Mouse (Mus musculus) embryonic stem cell, embryonic (primary cell): ENCODE data around the gene Cyp1a2.

ENCODE experiments used
- CTCF ChIA-PET, 4 experiments: fragments of 300-600 bp in 2 of 4; fragments of 350-600 bp in 2 of 4; sonication (Branson Sonifier 250); formaldehyde crosslinking; loops; one replicate each; lab custom pipeline; 2022; ENCODE audit warnings: inconsistent platforms in 2 of 4; lab: Charles Lee
- POLR2A ChIA-PET, 4 experiments: fragments of 300-600 bp in 2 of 4; fragments of 350-600 bp in 2 of 4; sonication (Branson Sonifier 250); formaldehyde crosslinking; loops; one replicate each; lab custom pipeline; 2022; ENCODE audit warnings: antibody characterized with exemption in 4 of 4, inconsistent platforms in 1 of 4; lab: Charles Lee

The Cyp1a2 gene

DNA sequence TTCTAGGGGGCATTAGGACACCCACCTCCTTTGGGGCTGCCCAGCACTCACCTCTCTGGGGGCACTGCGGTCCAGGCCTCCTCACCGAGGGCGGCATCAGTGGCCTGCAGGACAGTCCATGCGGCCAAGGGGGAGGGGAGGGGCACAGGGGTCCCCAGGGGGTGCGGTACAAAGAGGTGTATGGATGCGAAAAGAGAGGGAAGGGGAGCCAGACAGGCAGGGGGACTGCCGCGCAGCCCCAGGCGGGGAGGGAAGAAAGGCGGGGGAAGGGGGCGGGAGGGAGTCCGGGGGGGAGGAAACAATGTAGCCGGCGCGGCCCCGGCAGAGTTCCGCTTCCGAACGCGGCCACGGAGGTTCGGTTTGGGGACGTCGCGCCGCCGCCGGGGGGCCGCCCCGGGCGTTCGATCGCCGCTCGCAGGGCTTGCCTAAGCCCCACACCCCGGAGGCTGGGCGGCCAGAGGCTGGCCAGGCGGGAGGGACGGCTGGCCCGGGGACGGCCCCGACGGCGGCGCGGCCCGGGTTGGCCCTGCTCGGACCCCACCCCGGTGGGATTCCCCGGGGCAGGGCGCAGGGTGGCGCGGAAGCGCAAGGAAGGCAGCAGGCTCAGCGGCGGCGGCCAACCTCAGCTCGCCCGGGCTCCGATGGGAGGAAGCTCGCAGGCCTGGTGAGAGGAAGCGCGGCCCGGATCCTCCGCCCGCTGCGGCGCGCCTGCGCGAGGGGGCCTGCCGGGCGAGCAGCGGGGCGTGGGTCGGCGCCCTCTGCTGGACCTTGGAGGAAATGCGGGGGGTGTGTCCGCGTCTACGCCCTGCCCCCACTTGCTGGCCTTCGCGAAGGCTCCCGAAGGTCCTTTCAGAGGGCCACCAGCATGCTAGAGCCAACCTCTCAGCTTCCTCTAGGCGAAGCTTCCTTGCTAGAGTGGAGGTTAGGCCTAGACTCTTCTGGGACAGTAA is 38.3 kb downstream of the Cyp1a2 start:
- CTCF ChIA-PET, result interaction anchor here (0.5 to 2.5 kb wide), 24 partner anchors 9 to 756 kb away, joined by 3 to 17 read pairs (median 4); partner anchors contain the start of gene Csk (in 1 of the 4)
- POLR2A ChIA-PET, result interaction anchor here (0.5 to 2.3 kb wide), 17 partner anchors 9 to 638 kb away, joined by 3 to 7 read pairs (median 3); partner anchors contain the start of genes Cox5a (in 1 of the 4), Csk (in 1 of the 4), Mpi (in 1 of the 4) and Ulk3 (in 1 of the 4)

DNA sequence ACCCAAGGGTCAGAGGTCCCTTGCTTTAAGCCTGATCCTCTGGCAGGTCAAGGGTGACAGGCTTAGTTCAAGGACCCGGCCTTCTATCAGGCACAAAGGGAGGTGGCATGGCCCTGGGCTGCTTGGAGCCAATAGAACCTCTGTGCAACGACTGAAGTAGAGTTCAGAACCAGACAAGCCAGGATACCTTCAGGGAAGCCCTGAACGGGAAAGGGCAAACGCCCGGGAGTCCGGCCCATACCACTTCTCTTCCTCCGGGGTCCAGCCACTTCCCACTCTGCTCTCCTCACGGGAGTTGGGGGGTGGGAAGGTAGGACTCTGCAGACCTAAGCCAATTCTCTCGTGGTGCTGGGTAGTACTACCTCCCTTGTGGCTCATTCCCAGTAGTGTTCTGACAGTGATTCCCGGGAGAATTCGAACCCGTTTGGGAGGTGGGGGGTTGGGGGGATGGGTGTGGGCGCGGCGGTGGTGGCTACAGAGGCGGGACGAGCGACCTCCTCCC is 39.0 kb downstream of the Cyp1a2 start:
- POLR2A ChIA-PET, result no interaction called here
- CTCF ChIA-PET, result interaction anchor here in 3 of 4 experiments (0.6 to 1.7 kb wide), 4 partner anchors 13 to 195 kb away, joined by 3 to 5 read pairs (median 4); no protein-coding TSS in a partner anchor

DNA sequence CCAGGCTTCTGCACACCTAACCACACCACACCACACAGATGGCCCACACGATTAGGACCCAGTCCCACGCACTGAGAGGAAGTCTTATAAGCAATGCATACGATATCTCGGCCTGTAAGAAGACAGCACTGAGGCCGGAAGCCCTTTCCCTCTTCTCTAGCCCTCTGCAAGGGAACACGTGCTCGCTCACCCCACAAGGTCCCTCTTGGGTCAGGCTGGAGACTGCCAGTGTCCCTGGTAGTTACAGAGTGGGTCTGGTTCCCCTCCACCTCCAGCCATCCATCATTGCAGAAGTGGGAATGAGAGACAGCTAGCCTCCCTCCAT is 39.7 kb downstream of the Cyp1a2 start:
- POLR2A ChIA-PET, result interaction anchor here in 2 of 4 experiments (0.6 to 1.3 kb wide), 2 partner anchors 9 to 38 kb away, joined by 3 to 4 read pairs; partner anchors contain the start of gene Csk (in 1 of the 2)
- CTCF ChIA-PET, result interaction anchor here in 2 of 4 experiments (0.6 to 1.7 kb wide), 5 partner anchors 12 to 1941 kb away, joined by 3 to 5 read pairs (median 4); no protein-coding TSS in a partner anchor

DNA sequence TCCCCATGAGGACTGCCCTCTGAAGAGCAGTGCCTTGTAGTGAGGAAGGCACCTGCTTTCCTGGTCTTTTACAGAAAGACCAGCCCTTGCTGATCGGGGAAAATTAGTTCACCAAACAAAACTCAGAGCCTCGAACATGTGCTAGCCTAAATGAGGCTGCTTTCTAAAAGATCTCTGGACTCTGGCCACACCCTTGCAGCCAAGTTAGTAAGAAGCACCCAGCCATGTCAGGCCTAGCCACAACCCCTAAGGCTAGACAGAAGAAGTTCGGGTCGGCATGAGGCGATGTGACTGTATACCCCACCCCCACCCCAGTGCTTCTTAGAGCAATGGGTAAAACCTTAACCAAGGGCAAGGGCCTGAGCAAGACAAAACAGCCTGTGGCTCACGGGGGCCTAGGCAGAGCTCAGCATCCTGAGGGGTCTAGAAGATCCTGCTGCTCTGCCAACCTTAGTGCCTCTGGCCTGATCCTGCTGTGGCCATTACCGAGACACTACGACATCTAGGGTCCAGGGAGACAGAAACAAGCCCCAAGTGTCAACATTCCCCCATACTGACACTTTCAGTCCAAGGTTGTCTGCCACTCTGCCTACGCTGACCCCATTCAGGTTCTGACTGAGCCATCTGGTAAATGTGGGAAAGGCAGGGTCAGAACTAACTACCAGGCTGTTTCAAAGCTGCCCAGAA is 40.2 kb downstream of the Cyp1a2 start:
- CTCF ChIA-PET, result interaction anchor here in 3 of 4 experiments (0.6 to 3.4 kb wide), 8 partner anchors 10 to 624 kb away, joined by 3 to 16 read pairs (median 4); no protein-coding TSS in a partner anchor
- POLR2A ChIA-PET, result interaction anchor here in 1 of 4 experiments (1.3 kb wide), 1 partner anchor 10 kb away, joined by 3 read pairs; the partner anchor contains the start of gene Csk

DNA sequence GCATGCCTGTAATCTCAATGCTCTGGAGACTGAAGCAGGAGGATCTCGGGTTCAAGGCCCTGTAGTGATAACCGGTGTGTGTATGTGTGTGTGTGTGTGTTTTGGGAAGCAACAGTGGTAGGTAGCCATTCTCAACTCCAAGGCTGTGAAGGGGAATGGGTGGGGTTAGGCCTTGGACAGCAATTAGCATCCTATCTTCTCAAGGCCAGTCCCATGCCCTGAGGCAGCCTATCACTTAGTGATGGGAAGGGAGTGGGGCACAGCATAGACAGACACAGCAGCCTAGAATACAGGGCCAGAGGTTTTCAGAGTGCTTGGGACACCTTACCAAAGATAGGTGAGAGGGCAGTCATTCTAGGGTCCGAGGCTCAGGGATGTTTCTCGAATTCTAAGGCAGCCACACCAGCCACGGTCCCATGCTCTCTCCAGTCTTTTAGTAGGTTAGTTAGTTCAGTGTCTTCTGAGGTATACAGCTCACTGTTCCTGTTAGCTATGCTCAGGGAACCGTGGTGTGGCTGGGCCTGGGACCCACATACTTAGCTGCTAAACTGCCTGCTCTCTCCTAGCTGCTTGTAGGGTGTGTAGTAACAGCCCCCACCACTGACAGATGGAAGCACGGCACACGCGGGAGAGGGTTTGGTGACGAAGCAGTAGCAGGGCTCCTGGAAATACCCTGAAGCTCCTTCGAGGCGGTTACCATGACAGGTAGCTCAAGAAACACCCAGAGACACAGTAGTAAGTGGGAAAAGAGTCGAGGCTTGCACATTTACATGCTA is 41.5 kb downstream of the Cyp1a2 start:
- POLR2A ChIA-PET, result interaction anchor here in 2 of 4 experiments (0.9 to 2.7 kb wide), 2 partner anchors 12 to 15 kb away, joined by 3 to 7 read pairs; partner anchors contain the start of gene Csk (in 1 of the 2)
- CTCF ChIA-PET, result interaction anchor here (0.5 to 3.4 kb wide), 8 partner anchors 8 to 75 kb away, joined by 3 to 16 read pairs (median 3); no protein-coding TSS in a partner anchor

DNA sequence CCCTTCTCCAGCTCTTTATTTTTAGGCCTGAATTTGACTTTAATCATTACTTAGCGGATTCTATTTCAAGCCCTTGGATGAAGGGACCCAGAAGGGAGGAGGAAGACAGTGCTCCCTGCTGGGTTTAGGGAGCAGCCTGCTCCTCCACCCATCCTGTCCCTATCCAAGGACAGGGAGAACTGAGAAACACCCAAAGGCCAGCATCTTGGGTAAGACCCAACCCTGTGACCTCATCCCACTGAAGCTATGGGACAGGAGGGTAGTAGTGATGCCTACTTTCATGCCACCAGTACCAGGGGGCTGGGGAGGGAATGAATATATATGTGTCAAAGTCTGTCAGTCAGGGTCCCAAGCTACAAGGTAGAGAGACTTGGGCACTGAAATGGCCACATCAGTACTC is 42.5 kb downstream of the Cyp1a2 start:
- POLR2A ChIA-PET, result interaction anchor here in 3 of 4 experiments (0.7 to 2.7 kb wide), 8 partner anchors 11 to 136 kb away, joined by 3 to 8 read pairs (median 4); partner anchors contain the start of gene Csk (in 2 of the 3)
- CTCF ChIA-PET, result interaction anchor here (0.9 to 3.4 kb wide), 9 partner anchors 10 to 357 kb away, joined by 3 to 16 read pairs (median 4); partner anchors contain the start of gene Csk (in 1 of the 4)

DNA sequence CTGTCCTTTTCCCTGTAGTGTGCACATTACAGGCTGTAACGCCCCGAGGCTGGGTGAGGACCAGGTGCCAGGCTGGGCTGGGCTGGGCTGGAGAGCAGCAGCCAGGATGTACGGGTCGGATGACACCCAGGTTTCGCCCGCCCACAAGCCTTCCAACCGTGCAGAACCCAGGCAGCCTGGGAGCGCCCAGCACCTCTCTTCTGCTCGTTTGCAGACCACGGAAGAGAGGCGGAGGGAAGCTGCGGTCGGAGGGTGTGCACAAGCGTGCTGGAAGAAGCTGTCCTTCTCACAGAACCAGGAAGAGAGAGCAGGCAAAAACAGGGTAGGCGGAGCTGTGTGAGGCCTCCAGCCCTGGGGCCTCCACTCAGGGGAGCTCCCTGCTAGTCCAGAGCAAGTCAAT is 43.1 kb downstream of the Cyp1a2 start:
- ChIA-PET CTCF (interaction anchor here (0.6 to 3.4 kb wide), 11 partner anchors 10 to 398 kb away, joined by 3 to 16 read pairs (median 4); partner anchors contain the start of gene Csk (in 1 of the 4)), POLR2A (interaction anchor here in 3 of 4 experiments (0.7 to 2.7 kb wide), 10 partner anchors 10 to 137 kb away, joined by 3 to 8 read pairs (median 3); partner anchors contain the start of genes Csk (in 2 of the 3), Cox5a (in 1 of the 3) and Rpp25 (in 1 of the 3))

DNA sequence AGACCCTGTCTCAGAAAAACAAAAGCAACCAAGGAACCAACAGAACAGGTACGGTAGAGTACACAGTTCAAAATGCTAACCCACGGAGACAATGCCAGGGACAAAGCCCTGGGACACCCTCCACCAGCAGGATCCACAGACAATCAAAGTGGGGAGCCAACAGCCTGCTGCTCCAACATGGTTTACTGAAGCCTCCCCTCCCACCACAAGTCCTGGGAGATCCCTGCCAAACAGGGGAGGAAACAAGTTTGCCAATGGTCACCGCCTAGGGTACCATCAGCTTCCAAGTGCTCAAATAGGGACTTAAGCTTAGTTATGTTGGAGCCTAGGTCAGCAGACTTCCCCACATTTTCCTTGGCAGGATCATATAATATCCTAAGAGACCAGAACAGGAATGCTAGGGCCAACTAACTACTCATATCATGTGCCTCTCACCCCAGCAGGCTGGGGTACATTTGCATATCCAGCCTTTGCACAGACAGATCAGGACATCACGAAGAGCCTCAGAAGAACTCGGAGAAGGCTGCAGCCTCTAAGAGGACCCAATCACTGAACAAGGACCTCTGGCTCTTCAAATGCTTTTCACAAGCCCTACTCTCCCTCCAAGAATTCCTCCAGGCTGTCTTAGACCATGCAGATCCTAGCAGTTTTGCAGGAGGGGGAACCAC is 43.7 kb downstream of the Cyp1a2 start:
- ChIA-PET CTCF (interaction anchor here (0.6 to 3.4 kb wide), 12 partner anchors 10 to 399 kb away, joined by 3 to 16 read pairs (median 4); partner anchors contain the start of gene Csk (in 1 of the 4)), POLR2A (interaction anchor here in 3 of 4 experiments (0.6 to 2.7 kb wide), 11 partner anchors 14 to 136 kb away, joined by 3 to 8 read pairs (median 4); partner anchors contain the start of genes Csk (in 2 of the 3), Cox5a (in 1 of the 3), Rpp25 (in 1 of the 3) and Scamp2 (in 1 of the 3))

DNA sequence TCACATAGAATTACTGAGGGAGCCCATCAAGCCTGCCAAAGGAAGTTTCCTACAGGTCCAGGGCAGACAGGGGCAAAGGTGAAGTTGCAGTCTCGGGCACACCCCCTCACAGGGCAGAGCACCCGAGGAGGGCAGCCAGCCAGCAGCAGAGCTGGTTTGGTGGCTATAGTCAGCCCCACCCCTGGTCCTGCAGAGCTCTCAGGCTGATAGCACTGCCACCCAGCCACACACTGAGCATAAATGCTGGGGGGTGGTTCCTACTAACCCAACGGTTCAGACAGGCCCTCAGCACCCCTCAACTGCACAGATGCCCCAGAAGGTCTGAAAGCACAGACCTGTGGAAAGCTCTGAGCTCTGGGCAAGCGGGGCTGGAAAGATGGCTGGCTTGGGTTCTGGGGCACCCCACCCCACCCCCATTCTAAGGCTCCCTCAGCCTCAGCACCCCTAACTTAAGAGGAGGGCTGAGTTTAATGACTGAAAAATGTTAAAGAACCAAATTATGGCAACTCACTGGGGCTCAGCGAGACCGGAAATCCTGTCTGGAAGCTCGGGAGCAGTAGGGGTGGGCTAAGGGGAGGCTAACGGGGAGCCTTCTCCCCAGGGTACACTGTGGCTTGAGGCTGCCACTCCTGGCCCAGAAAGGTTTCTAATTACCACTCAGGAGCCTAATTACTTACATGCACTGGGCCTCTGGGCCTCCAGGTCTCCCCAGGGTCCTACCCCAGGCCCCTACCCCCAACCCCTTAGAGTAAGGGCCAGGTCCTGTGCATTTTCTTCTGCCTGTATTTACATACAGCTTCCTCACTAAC is 44.6 kb downstream of the Cyp1a2 start:
- ChIA-PET CTCF (interaction anchor here (0.6 to 3.1 kb wide), 7 partner anchors 9 to 136 kb away, joined by 3 to 12 read pairs (median 7); no protein-coding TSS in a partner anchor), POLR2A (interaction anchor here in 2 of 4 experiments (0.6 to 1.0 kb wide), 5 partner anchors 9 to 107 kb away, joined by 3 to 4 read pairs (median 3); partner anchors contain the start of gene Scamp2 (in 1 of the 2))

DNA sequence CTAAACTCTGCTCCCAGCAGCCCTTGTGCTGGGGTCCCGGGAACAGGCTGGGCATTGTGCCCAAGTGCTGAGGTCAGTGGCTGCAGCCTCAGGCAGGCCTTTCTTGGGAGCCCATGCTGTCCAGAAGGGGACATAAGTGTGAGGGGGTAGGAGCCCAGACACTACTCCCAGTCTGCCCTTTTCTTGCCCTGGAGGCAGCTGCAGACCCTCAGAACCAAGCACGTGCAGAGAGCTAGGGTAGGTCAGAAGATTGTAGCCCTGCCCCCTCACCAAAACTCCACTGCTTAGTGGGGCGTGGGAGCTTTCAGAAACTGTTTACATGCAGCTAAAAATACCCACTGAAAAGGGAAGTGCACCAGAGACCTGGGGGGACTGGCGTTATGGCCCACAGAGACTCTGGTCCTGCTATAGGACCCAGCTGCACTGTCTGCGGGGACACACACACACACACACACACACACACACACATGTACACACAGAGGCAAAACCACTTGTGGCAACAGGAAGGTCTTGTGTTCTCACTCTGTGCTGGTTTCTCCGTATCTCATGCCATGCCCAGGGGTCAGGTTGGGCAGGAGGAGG is 45.7 kb downstream of the Cyp1a2 start:
- POLR2A ChIA-PET, result interaction anchor here in 3 of 4 experiments (0.6 to 1.8 kb wide), 5 partner anchors 11 to 19 kb away, joined by 3 to 6 read pairs (median 3); partner anchors contain the start of gene Csk (in 3 of the 3)
- CTCF ChIA-PET, result interaction anchor here (0.6 to 2.6 kb wide), 8 partner anchors 8 to 135 kb away, joined by 3 to 12 read pairs (median 4); partner anchors contain the start of gene Cyp1a2 (in 1 of the 4)

DNA sequence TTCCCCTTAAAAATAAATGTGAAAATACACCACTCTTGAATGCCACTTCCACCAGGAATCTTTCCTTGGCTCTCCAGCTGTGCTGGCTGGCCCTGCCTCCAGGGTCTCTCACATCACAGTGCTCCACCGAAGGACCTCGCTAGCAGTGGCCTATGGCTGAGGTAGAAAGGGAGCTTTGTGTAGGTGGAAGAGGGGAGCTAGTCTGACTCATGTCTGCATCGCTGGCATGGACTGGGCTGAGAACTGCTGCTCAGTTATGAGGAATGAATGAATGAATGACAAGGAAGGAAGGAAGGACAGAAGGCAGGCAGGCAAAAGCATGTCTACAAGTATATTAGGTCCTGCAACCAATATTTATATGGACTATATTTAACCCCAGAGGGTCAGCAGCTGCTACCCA is 46.2 kb downstream of the Cyp1a2 start:
- ChIA-PET POLR2A (interaction anchor here in 3 of 4 experiments (0.6 to 1.8 kb wide), 4 partner anchors 16 to 19 kb away, joined by 3 to 6 read pairs (median 3); partner anchors contain the start of gene Csk (in 3 of the 3)), CTCF (interaction anchor here in 3 of 4 experiments (0.5 to 2.6 kb wide), 6 partner anchors 7 to 426 kb away, joined by 3 to 12 read pairs (median 4); no protein-coding TSS in a partner anchor)

DNA sequence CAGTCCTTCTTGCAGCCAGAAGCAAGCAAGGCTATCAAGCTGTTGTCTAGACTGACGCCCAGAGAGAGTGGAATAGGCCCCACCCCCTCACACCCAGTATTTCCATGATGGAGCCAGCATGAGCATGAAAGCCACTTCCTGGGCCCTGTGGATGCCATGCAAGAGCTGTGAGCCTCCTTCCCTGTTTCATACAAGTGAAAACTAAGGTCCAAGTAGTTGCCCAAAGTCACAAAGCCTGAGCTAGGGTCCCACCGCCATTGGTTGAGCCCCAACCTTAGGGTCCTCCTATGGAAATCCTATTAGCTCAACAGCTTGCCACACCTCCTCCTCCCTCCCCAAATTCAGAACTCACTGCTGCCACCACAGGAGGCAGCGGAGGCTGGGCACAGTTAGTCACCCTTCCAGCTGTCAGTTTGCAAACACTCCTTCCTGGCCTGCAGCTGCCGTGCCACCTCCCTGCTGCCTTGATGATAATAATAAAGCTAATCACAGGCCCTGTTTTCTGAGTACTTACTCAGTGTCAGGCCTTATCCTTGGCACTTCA is 50.0 kb downstream of the Cyp1a2 start:
- ChIA-PET CTCF (interaction anchor here (0.5 to 1.6 kb wide), 10 partner anchors 9 to 112 kb away, joined by 3 to 7 read pairs (median 3); partner anchors contain the start of genes Csk (in 3 of the 4) and Cox5a (in 1 of the 4)), POLR2A (interaction anchor here in 2 of 4 experiments (0.7 to 1.7 kb wide), 7 partner anchors 10 to 113 kb away, joined by 3 to 6 read pairs (median 3); partner anchors contain the start of genes Cox5a (in 1 of the 2) and Edc3 (in 1 of the 2))

DNA sequence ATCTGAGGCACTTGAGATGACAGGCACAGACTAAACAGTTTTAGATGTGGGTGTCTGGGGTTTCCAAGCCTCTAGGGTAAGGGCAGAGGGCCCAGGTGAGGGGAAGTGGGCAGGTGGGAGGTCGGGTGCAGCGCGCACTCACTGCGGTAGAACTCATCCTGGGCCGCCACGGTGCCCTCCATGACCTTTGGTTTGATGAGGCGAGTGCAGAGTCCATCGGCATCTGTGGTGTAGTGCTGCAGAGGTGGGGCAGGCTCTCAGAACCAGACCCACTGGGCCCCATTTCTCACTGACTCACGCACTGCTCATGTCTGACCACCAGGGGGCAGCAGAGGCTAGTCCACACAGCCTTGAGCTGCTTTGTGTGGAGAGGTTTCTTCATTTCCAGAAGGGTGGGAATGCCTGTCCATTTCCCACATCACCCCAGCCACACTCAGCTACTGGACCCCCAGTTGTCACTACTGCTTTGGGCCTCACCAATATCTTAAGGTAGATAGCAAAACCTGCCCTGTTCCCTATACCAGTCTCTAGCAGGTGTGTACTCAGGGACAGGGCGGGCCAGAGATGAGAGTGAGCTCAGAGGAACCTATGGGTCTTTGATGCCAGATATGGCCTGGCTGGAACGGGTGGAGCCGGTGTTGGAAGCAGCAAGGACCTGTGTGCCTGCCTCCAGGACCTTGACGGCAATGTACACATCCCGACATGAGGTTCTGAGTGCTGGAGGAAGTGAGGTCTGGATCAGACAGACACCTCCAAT is 54.2 kb downstream of the Cyp1a2 start:
- ChIA-PET POLR2A (interaction anchor here (0.6 to 1.5 kb wide), 11 partner anchors 9 to 218 kb away, joined by 3 to 12 read pairs (median 3); partner anchors contain the start of genes Cox5a (in 1 of the 4), Csk (in 1 of the 4), Lman1l (in 1 of the 4) and Mpi (in 1 of the 4)), CTCF (interaction anchor here (0.5 to 3.5 kb wide), 88 partner anchors 8 to 539 kb away, joined by 3 to 38 read pairs (median 4); partner anchors contain the start of genes Csk (in 4 of the 4), Cplx3 (in 3 of the 4), Lman1l (in 3 of the 4) and Scamp5 (in 2 of the 4))
